Mouse (Mus musculus) embryonic fibroblast, embryonic 13.5 days (primary cell): Measurements from ENCODE around the gene Greb1. TPM values are rescaled to one million over a fixed set of nuclear protein-coding genes. Genes with fewer than 3 reads are reported as not detected.

ENCODE experiments used
- H3K27ac ChIP-seq: 2 replicates; pipeline ENCODE4 v1.5.1; 2012; ENCODE audit warnings: low read length, control low read depth, inconsistent platforms; ENCODE audit not compliant: insufficient read depth
- H3K4me1 ChIP-seq: 2 replicates; pipeline ENCODE4 v1.6.1; 2011; ENCODE audit warnings: low read length; ENCODE audit not compliant: control insufficient read depth, insufficient read depth
- H3K4me3 ChIP-seq: 2 replicates; pipeline ENCODE4 v1.5.1; 2011; ENCODE audit warnings: mild to moderate bottlenecking, control low read depth, low read length; ENCODE audit not compliant: insufficient read depth
- CTCF ChIP-seq: IDR thresholded peaks from 2 replicates; pipeline ENCODE4 v1.5.1; 2011; ENCODE audit warnings: mild to moderate bottlenecking, control low read depth, low read length, moderate library complexity, borderline replicate concordance; ENCODE audit not compliant: insufficient read depth
- POLR2A ChIP-seq: IDR thresholded peaks from 2 replicates; pipeline ENCODE4 v1.6.1; 2011; ENCODE audit warnings: low read depth, mild to moderate bottlenecking, control low read depth, low read length, moderate library complexity
- polyA plus RNA-seq: library from polyadenylated mRNA; stranded (reverse); fragments of >200 nt; gene quantifications from 2 replicates; pipeline ENCODE4 v1.2.4, GENCODE M21; 2011; ENCODE audit warnings: low read depth; ENCODE audit not compliant: missing spikeins, insufficient read length

Greb1 gene
- polyA plus RNA-seq, 1 experiment, result 0.84 TPM

DNA sequence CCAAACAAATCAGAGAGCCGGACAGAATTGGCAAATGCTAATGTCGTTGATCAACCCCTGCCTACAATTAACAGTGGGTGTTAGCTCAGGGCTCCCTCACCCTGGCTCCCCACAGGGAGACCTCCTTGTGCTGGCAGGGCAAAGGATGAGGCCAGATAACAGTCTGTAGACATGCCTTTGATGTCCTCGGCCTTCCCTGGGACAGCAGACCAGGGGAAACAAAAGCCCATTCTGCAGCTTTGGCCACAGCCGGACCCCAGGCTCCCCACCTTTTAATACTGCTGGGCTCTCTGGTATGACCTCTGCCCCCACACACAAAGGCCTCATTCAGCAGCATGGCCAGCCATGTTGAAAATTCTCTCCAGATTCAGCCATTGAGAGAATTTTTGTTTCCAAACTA is 10.9 kb downstream of the Greb1 start:
- no peak overlapping the region for H3K4me3 ChIP-seq
- H3K4me1 ChIP-seq, result no peaks in the 10 kb centered on the region
- TF ChIP-seq POLR2A (no peak), CTCF (no peak)
- H3K27ac ChIP-seq, result no peak overlapping the region

DNA sequence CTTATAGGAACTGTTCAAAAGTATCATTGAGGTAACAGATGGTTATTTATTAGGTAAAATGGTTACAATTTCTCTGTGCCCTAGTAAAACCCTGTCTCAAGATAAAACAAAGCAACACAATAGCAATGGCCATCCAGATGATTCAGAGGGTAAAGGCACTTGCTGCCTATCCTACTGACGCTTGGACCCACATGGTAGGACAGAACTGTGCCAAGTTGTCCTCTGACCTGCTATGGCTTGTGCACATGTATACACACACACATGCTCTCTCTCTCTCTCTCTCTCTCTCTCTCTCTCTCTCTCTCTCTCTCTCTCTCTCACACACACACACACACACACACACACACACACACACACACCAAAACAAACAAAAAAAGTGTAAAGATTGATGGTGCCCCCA is 11.5 kb downstream of the Greb1 start:
- TF ChIP-seq POLR2A (no peak), CTCF (no peak)
- Histone ChIP-seq H3K4me3 (no peak overlapping the region), H3K27ac (no peak overlapping the region), H3K4me1 (no peaks in the 10 kb centered on the region)

DNA sequence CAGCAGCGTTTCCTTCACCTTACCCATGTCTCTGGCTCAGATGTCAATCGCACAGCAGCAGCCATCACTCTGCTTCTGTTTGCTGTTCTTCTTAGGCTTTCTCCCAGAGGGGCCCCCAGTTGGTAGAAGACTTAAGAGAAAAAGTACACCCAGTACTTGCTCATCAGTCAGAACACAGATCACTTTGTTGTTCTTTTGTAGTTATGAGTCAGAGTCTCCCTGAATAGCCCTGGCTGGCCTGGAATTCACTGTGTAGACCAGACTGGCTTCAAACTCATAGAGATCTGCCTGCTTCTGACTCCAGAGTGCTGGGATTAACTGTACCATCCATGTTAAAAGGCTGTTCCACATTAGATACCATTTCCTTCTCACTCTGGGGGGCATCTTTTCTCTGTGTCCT is 12.1 kb downstream of the Greb1 start:
- Histone ChIP-seq H3K4me1 (no peaks in the 10 kb centered on the region), H3K4me3 (no peak overlapping the region), H3K27ac (no peak overlapping the region)
- TF ChIP-seq POLR2A, result no peak
- TF ChIP-seq CTCF, result no peak

DNA sequence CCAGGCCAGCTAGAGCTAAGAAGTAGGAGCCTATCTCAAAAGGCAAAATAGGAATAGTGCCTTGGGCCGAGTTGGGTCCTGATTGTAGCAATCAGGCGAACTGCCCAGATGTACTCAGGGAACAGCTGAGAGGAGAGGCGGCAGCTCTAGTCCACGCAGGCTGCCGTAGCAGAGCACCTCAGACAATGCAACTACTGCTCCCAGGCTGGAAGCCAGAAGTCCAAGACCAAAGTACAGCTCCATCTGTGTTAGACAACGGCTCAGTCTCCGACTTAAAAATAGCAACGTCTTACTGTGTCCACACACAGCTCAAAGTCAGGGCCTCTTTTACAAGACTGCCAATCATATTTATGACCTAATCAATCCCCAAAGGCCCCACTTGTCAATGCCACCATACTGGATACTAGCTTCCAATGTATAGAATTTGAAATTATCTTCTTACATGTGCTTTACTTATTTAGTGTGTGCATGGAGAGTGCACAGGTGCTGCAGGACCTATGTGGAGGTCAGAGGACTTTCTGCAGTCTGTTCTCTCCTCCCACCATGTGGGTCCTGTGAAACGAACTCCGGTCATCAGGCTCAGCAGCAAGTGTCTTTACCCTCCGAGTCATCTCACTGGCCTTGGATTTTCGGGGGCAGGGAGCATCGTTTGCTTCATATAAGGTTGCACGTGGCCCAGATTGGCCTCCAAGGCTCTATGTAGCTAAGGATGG is 19.5 kb downstream of the Greb1 start:
- no peak overlapping the region for H3K4me3 ChIP-seq
- no peak overlapping the region for H3K27ac ChIP-seq
- TF ChIP-seq CTCF (no peak), POLR2A (no peak)
- H3K4me1 ChIP-seq, result no peaks in the 10 kb centered on the region

DNA sequence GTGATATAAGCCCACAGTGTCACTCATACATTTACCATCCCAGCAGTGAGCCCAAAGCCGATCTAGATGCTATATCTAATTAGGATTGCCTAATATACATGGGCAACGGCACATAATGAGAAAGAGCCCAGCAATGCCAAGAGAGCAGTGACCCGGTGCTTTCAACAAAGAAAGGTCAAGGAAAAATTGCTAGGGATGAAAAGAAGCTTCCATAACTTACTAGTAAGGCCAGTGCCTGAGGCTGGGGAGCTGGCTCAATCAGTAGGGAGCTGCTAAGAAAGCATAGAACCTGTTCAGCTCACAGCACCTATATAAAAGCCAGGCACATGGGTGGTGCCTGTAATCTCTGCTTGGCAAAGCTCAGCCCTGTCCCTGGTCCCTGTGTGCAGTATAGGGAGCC is 20.4 kb downstream of the Greb1 start:
- H3K4me1 ChIP-seq, result no peaks in the 10 kb centered on the region
- H3K27ac ChIP-seq, result no peak overlapping the region
- no peak for TF ChIP-seq CTCF
- H3K4me3 ChIP-seq, result no peak overlapping the region

DNA sequence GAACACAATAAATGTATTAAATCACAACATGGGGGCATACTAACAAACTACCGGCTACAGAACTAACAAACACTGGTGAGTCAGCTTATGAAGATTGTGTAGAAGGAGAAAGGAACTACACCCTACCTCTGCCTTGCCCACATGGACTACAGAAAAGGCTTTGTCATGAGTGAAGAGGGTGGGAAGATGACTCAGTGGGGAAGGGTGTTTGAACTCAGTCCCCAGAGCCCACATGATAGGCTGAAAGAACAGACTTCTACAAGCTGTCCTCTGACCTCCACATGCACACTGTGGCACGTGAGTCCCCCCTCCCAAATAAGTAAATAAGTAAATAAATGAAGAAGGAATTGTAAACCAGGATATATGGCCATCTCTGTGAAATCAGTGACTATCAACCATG is 21.5 kb downstream of the Greb1 start:
- Histone ChIP-seq H3K4me1 (no peaks in the 10 kb centered on the region), H3K27ac (no peak overlapping the region), H3K4me3 (no peak overlapping the region)
- TF ChIP-seq POLR2A (no peak), CTCF (no peak)

DNA sequence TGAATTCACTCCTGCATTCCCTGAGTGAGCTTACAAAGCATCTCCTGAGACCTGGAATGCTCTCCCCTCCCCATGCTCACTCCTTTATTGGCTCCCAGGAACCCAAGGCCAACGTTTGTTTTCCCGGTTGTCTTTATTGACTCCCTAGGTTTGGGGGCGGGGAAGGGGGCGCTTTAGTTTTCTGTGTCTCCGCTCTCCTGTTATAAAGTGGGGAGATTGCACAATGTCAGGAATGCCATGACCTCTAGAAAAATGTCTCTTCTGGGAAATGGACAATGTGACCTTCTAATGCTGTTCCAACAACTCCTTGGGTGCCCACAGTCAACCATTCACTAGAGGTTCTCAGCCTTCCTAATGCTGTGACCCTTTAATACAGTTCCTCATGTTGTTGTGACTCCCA is 22.2 kb downstream of the Greb1 start:
- TF ChIP-seq POLR2A (no peak), CTCF (no peak)
- no peak overlapping the region for H3K27ac ChIP-seq
- H3K4me1 ChIP-seq, result no peaks in the 10 kb centered on the region
- no peak overlapping the region for H3K4me3 ChIP-seq

DNA sequence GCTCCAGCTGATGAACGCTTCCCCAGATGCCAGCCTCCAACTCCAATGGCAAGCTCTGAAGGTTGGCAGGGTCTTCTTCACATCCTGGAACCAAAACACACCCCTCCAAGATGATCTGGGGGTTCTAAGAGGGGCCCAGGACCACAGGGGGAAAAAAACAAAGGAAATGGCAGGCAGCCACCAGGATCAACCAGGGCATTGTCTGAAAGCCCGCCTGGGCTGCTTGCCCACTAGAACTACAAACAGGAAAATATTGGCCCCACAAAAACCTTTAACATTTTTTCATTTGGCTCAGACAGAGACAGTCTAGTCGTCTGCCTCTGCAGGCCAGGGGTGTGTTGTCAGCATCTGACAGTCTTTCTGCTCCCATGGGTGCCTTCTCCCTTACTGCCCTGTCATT is 25.3 kb downstream of the Greb1 start:
- Histone ChIP-seq H3K4me3 (no peak overlapping the region), H3K4me1 (no peaks in the 10 kb centered on the region), H3K27ac (no peak overlapping the region)
- TF ChIP-seq POLR2A, result no peak
- no peak for TF ChIP-seq CTCF

DNA sequence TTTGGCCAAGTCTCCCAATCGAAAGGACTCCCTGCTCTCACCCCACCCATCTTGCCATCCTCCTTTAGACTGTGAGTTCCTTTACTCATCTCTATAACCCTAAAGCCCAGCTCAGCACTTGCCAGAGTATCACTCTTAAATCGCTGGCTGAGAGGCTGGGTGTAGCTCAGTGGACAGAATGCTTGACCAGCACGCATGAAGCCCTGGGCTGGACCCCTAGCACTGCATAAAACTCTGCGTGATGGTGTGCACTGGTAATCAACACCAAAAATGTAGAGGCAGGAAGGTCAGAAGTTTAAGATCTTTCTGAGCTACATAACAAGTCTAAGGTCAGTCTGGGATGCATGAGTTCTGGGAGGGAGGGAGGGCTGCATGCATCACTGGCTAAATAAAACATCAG is 26.1 kb downstream of the Greb1 start:
- Histone ChIP-seq H3K4me3 (no peak overlapping the region), H3K4me1 (no peaks in the 10 kb centered on the region), H3K27ac (no peak overlapping the region)
- no peak for TF ChIP-seq CTCF
- no peak for TF ChIP-seq POLR2A

DNA sequence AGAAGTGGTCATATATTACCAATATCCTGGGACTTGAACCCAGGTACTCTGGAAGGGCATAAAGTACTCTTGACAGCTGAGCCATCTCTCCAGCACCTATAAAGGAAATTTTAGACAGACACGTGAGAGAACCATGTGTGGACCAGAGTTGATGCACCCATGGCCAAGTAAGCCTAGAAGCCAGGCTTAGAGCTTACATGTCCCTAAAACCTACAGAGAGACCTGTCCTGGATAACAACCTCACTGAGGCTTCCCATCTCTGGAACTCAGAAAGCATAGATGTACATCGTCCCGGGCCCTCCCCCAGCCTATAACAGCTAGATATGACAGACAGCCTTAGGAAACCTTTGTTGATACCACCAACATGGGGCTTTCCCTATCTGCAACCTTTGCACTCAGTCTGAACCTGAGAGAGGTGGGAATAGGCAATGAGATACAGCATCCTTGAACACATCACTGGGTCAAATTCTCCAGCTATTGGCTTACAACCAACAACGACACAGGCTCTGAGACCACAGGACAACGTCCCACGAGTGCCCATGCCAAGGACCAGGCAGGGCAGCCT is 31.0 kb downstream of the Greb1 start:
- Histone ChIP-seq H3K27ac (no peak overlapping the region), H3K4me1 (no peaks in the 10 kb centered on the region), H3K4me3 (no peak overlapping the region)
- TF ChIP-seq POLR2A (no peak), CTCF (no peak)
